Mouse (Mus musculus) liver, adult 2 months (tissue): ENCODE data around the gene Sept9. TPM values are rescaled to one million over a fixed set of nuclear protein-coding genes. Genes with fewer than 3 reads are reported as not detected.

Source experiments
- DNase-seq: peaks from one replicate; pipeline ENCODE4 v3.0.0-alpha.2; 2011; ENCODE audit warnings: low read depth, low spot score; ENCODE audit errors: extremely low read depth
- H3K27ac ChIP-seq: fragments of 200-500 bp; replicated peaks from 2 replicates; pipeline ENCODE4 v1.5.1; 2012; ENCODE audit warnings: low read depth, mild to moderate bottlenecking, control low read depth, inconsistent platforms, low read length; ENCODE audit not compliant: insufficient read depth
- H3K27me3 ChIP-seq: fragments of 200-500 bp; 2 replicates; pipeline ENCODE4 v1.6.1; 2012; ENCODE audit warnings: mild to moderate bottlenecking, moderate library complexity, low read length, inconsistent platforms; ENCODE audit not compliant: control insufficient read depth, insufficient read depth
- H3K36me3 ChIP-seq: fragments of 200-500 bp; 2 replicates; pipeline ENCODE4 v1.6.1; 2012; ENCODE audit warnings: low read length, inconsistent platforms; ENCODE audit not compliant: control insufficient read depth, insufficient read depth
- H3K4me1 ChIP-seq: fragments of 200-500 bp; 2 replicates; pipeline ENCODE4 v1.6.1; 2011; ENCODE audit warnings: low read length; ENCODE audit not compliant: control insufficient read depth, insufficient read depth
- H3K4me3 ChIP-seq: fragments of 200-500 bp; 2 replicates; pipeline ENCODE4 v1.5.1; 2011; ENCODE audit warnings: low read depth, mild to moderate bottlenecking, control low read depth, low read length, moderate library complexity; ENCODE audit not compliant: insufficient read depth
- H3K79me2 ChIP-seq: fragments of 200-500 bp; 2 replicates; pipeline ENCODE4 v1.6.1; 2012; ENCODE audit warnings: inconsistent platforms, mild to moderate bottlenecking, low read length, moderate library complexity; ENCODE audit not compliant: control insufficient read depth, insufficient read depth
- H3K9ac ChIP-seq: fragments of 200-500 bp; 2 replicates; pipeline ENCODE4 v1.6.1; 2012; ENCODE audit warnings: low read depth, mild to moderate bottlenecking, control low read depth, inconsistent platforms, low read length
- CTCF ChIP-seq: fragments of 200-500 bp; IDR thresholded peaks from 2 replicates; pipeline ENCODE4 v1.5.1; 2011; ENCODE audit warnings: low read depth, low read length, control low read depth
- POLR2A ChIP-seq: fragments of 200-500 bp; IDR thresholded peaks from 2 replicates; pipeline ENCODE4 v1.6.1; 2011; ENCODE audit warnings: low read length, control low read depth; ENCODE audit not compliant: insufficient read depth; ENCODE audit errors: extremely low read depth
- WGBS: fragments of 180-500 bp; shearing (Covaris S2); methylation state at CpG from one replicate; pipeline ENCODE4 v1.1.7; 2018; 5-methylcytosine and 5-hydroxymethylcytosine counted together
- polyA plus RNA-seq: library from polyadenylated mRNA; depleted of rRNA; stranded (reverse); fragments of >200 nt; gene quantifications from 2 replicates; pipeline ENCODE4 v1.2.3, GENCODE M21; 2012
- total RNA-seq: library from RNA; depleted of rRNA; stranded (reverse); fragments of >200 nt; gene quantifications from 2 replicates; pipeline ENCODE4 v1.2.3, GENCODE M21; 2014

The Sept9 gene
- total and polyA plus RNA-seq, 2 experiments: 18.8 to 21.2 TPM

DNA sequence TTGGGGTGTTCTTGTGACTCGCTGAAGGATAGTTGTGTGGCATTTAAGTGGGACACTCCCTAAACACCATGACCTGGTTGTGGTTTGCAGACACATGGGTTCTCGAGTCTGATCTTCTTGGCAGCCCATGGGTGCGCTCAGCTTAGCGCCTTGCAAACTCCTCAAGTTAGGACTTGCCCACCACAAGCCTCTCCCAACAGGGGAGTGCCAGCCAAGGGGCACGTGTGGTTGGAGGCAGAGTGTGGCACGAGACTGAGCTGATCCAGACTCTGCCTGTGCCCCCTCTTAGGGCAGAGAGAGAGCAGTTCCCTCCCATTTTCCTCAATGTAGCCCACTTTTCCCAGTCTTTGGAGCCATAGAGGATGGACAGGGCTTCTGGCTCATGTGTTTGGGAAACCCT lies 18.6 kb downstream of the Sept9 start:
- TF ChIP-seq CTCF: no peak
- TF ChIP-seq POLR2A: no peak
- Histone ChIP-seq H3K27me3 (no peaks in the 10 kb centered on the region), H3K79me2 (peaks cover 21% of the 10 kb centered on the region; the same call in 1 of the 2 replicates), H3K36me3 (no peaks in the 10 kb centered on the region), H3K4me1 (peaks cover 7% of the 10 kb centered on the region; the same call in 1 of the 2 replicates), H3K9ac (no peak overlapping the region), H3K27ac (no peak overlapping the region), H3K4me3 (no peak overlapping the region)
- no peak for DNase-seq
- 93% methylated on average over 6 of the region's 6 CpGs for WGBS

DNA sequence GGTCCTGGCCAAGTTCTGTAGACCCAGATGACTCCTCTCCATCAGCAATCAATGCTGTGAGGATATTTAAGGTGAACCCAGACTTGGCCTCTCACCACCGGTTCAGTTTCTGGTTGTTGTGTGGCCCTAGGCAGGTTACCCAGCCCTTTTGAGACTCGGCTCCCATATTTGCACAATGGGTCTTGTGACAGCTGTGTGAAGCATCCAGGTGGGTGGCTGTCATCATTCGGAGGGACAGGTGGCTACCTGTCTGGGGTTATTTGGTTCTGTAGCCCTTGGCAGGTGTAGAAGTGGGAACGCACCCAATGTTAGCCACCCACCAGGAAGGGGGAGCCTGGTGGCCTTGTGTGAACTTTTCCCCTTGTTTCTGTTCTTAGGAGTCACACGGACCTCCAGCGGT lies 19.0 kb downstream of the Sept9 start:
- H3K27me3 ChIP-seq: no peaks in the 10 kb centered on the region
- H3K4me1 ChIP-seq: peaks cover 11% of the 10 kb centered on the region
- no peak overlapping the region for H3K4me3 ChIP-seq
- DNase-seq: no peak
- peaks cover 24% of the 10 kb centered on the region; the same call in 1 of the 2 replicates for H3K79me2 ChIP-seq
- H3K36me3 ChIP-seq: no peaks in the 10 kb centered on the region
- TF ChIP-seq CTCF: no peak
- H3K27ac ChIP-seq: no peak overlapping the region
- 79% methylated on average over 6 of the region's 6 CpGs for WGBS
- no peak overlapping the region for H3K9ac ChIP-seq

GRCm38 (mm10) chr11:117220777-117221176 lies 21.3 kb downstream of the Sept9 start:
- Histone ChIP-seq H3K9ac (no peak overlapping the region), H3K4me3 (no peak overlapping the region), H3K36me3 (no peaks in the 10 kb centered on the region), H3K27ac (no peak overlapping the region), H3K79me2 (peaks cover 29% of the 10 kb centered on the region; the same call in 1 of the 2 replicates), H3K4me1 (peaks cover 28% of the 10 kb centered on the region), H3K27me3 (no peaks in the 10 kb centered on the region)
- TF ChIP-seq CTCF: no peak
- TF ChIP-seq POLR2A: no peak
- 90% methylated on average over 8 of the region's 8 CpGs for WGBS
- DNase-seq: no peak

DNA sequence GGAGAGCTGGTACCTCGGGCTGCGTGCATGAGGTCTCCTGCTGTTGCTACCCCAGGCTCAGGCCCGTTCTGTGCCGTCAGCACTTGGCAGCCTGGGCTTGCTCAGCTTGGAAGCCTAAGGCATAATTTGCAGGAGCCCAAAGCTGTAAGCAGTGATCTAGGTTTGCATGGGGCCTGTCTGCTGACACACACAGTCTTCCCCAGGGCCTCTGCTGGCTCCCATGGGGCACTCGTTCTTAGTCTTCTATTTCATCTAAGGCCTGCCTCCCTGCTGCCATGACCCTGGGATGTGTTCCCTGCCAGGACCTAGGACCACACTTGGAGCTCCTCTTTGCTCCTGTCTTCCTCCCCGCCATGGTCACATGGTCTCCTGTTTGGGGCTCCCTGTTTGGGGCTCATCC lies 21.7 kb downstream of the Sept9 start:
- no peak overlapping the region for H3K27ac ChIP-seq
- peaks cover 28% of the 10 kb centered on the region for H3K4me1 ChIP-seq
- no peak overlapping the region for H3K4me3 ChIP-seq
- no peaks in the 10 kb centered on the region for H3K36me3 ChIP-seq
- H3K27me3 ChIP-seq: no peaks in the 10 kb centered on the region
- H3K9ac ChIP-seq: no peak overlapping the region
- peaks cover 29% of the 10 kb centered on the region; the same call in 1 of the 2 replicates for H3K79me2 ChIP-seq
- no peak for DNase-seq
- 89% methylated on average over 6 of the region's 6 CpGs for WGBS
- TF ChIP-seq CTCF (no peak), POLR2A (no peak)

GRCm38 (mm10) chr11:117222899-117223298 lies 23.4 kb downstream of the Sept9 start:
- Histone ChIP-seq H3K79me2 (peaks cover 33% of the 10 kb centered on the region), H3K36me3 (no peaks in the 10 kb centered on the region), H3K9ac (no peak overlapping the region), H3K27ac (peak overlapping the region; percentile 3; the same call in 1 of the 2 replicates), H3K4me1 (peaks cover 28% of the 10 kb centered on the region), H3K4me3 (no peak overlapping the region), H3K27me3 (no peaks in the 10 kb centered on the region)
- peak; percentile 69 for DNase-seq
- TF ChIP-seq CTCF: no peak
- WGBS: 21% methylated on average over 8 of the region's 8 CpGs

DNA sequence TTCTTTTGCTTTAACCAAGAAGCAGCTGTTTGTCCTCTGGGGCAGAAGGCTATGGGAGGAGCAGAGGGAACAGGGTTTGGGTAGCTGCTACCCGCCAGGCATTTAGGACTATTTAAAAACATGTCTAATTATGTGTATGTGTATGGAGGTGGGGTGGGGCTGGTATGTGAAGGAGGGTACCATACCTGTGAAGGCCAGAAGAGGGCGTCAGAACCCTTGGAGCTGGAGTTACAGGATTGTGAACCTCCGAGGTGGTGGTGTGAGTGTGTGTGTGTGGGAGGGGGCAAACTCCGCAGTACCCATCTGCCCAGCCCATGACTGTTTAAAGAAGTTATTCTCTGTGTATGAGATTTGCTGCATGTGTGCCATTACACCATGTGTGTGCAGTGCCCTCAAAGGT lies 25.3 kb downstream of the Sept9 start:
- TF ChIP-seq POLR2A: no peak
- TF ChIP-seq CTCF: peak; percentile 58
- H3K4me3 ChIP-seq: no peak overlapping the region
- H3K36me3 ChIP-seq: no peaks in the 10 kb centered on the region
- peak overlapping the region; percentile 18 for H3K27ac ChIP-seq
- H3K9ac ChIP-seq: no peak overlapping the region
- 18% methylated on average over 4 of the region's 4 CpGs for WGBS
- peak; percentile 82 for DNase-seq
- no peaks in the 10 kb centered on the region for H3K27me3 ChIP-seq
- H3K4me1 ChIP-seq: peaks cover 28% of the 10 kb centered on the region
- peaks cover 37% of the 10 kb centered on the region for H3K79me2 ChIP-seq
